Mouse (Mus musculus): ENCODE results near the gene Aak1. TPM values are rescaled to one million over a fixed set of nuclear protein-coding genes. Genes with fewer than 3 reads are reported as not detected.
A peak's percentile ranks its signal among the peaks of the same experiment; 100 is the strongest.

Aak1 gene
- polyA plus RNA-seq, 1 experiment from 2014 or later = 32.1 TPM

DNA sequence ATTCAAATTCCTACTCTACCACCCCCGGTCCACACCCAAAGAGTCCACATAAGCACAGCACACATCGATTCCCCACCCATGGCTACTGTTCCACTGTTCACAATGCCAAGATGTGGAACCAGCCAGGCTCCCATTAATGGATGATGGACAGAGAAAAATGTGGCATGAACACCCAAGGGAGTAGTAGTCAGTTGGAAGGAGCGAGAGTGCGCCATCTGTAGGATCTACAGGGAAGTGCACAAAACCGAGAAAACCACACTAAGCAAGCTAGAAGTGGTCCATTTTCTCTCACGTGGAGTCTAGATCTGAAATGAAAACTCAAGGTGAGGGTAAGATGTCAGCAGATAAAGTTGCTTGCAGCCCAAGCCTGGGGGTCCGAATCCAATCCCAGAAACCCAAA, 28.6 kb upstream of the Aak1 start:
- no peak overlapping the region for H3K4me3 ChIP-seq (replicated peaks)
- H3K9ac ChIP-seq (replicated peaks) = no peak overlapping the region
- H3K4me2 ChIP-seq (replicated peaks) = no peak overlapping the region
- ATAC-seq = no peak
- no peak overlapping the region for H3K27ac ChIP-seq
- peaks cover 7% of the 10 kb centered on the region for H3K27me3 ChIP-seq
- H3K9me3 ChIP-seq = no peaks in the 10 kb centered on the region
- H3K4me1 ChIP-seq (replicated peaks) = peaks cover 8% of the 10 kb centered on the region
- WGBS = 63% methylated on average over 7 of the region's 7 CpGs
- H3K36me3 ChIP-seq = no peaks in the 10 kb centered on the region

DNA sequence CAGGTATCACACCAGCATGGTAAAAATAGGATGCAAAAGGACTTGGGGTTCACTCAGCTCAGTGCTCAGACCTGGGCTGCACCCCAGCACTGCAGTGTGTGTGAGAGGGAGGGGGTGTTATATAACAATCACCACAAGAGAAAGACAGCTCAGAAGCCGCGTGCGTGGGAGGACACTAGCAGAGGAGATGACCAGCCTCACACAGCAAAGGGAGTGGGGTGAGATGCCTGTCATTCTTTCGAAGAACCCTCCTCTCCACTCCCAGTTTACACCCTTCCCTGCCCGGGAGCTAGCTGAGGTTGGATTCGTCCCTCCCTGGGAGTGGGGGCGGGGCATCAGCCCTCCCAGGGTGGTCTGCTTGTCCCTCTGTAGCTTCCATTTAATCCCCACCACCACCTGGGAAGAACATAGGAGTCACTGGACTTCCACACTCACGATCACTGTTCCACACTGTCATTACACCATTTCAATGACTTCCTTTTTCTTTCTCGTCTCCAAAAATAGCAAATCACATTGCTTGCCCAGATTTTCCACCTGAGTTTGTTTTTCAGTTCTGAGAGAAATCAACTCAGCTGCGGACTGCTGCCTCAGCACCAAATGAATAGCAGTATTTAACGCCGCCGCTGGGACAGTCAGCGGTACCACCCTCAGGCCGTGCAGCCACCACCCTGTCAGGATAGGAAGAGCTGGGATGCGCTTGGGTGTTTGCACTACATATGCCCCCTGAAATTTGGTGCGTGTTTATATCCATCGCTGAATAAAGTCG, 26.8 kb upstream of the Aak1 start:
- 0 out of 2 replicates have a peak overlapping the region, but pooled peaks have one; percentile 10 for H3K9ac ChIP-seq (replicated peaks)
- H3K27me3 ChIP-seq = peaks cover 7% of the 10 kb centered on the region
- WGBS = 4% methylated on average over 19 of the region's 19 CpGs
- peaks cover 8% of the 10 kb centered on the region for H3K4me1 ChIP-seq (replicated peaks)
- H3K4me2 ChIP-seq (replicated peaks) = peak overlapping the region; percentile 49
- no peaks in the 10 kb centered on the region for H3K36me3 ChIP-seq
- no peak overlapping the region for H3K27ac ChIP-seq
- H3K9me3 ChIP-seq = no peaks in the 10 kb centered on the region
- peak overlapping the region; percentile 16 for H3K4me3 ChIP-seq (replicated peaks)
- peak; percentile 40; the same call in 1 of the 2 replicates for ATAC-seq

GRCm38 (mm10) chr6:86823051-86823431, 26.3 kb upstream of the Aak1 start:
- Histone ChIP-seq H3K4me2 (replicated peaks) (peak overlapping the region; percentile 49; the same call in 1 of the 2 replicates), H3K9ac (replicated peaks) (no peak overlapping the region)
- ATAC-seq = no peak

DNA sequence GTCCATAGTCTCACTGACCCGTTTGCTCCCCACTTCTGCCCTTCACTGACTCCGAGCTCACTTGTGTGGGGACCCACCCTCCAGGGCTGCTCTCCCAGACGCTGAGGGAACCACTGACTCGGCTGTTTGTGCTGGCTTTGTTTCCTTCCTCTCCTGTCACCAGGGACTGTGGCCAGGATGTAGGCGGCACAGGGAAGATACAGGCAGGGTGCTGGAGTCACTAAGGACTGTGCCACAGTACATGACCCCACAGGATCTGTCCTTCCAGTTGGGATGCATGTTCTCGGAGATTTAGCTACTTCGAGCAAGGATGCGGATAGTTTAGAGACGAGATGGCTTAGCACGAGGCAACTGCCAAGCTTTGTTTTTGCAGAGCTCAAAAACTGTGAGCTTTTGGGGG, 25.5 kb upstream of the Aak1 start:
- H3K4me3 ChIP-seq (replicated peaks) = no peak overlapping the region
- no peak overlapping the region for H3K27ac ChIP-seq
- ATAC-seq = no peak
- peaks cover 8% of the 10 kb centered on the region for H3K4me1 ChIP-seq (replicated peaks)
- H3K9ac ChIP-seq (replicated peaks) = no peak overlapping the region
- H3K36me3 ChIP-seq = no peaks in the 10 kb centered on the region
- no peak overlapping the region for H3K4me2 ChIP-seq (replicated peaks)
- no peaks in the 10 kb centered on the region for H3K9me3 ChIP-seq
- H3K27me3 ChIP-seq = peaks cover 7% of the 10 kb centered on the region
- WGBS = 49% methylated on average over 10 of the region's 10 CpGs

More at GRCm38 (mm10) chr6:86823051-86823431, 26.3 kb upstream of the Aak1 start:
- Histone ChIP-seq H3K4me3 (replicated peaks) (no peak overlapping the region), H3K4me1 (replicated peaks) (peaks cover 8% of the 10 kb centered on the region), H3K27me3 (peaks cover 7% of the 10 kb centered on the region), H3K27ac (no peak overlapping the region), H3K36me3 (no peaks in the 10 kb centered on the region), H3K9me3 (no peaks in the 10 kb centered on the region)
- 27% methylated on average over 9 of the region's 9 CpGs for WGBS

- no peak overlapping the region for H3K4me2 ChIP-seq (replicated peaks)
- H3K36me3 ChIP-seq = no peaks in the 10 kb centered on the region
- no peak for ATAC-seq
- H3K9me3 ChIP-seq = no peaks in the 10 kb centered on the region
- H3K4me1 ChIP-seq (replicated peaks) = peaks cover 8% of the 10 kb centered on the region
- H3K27ac ChIP-seq = no peak overlapping the region
- H3K4me3 ChIP-seq (replicated peaks) = no peak overlapping the region
- H3K27me3 ChIP-seq = peaks cover 7% of the 10 kb centered on the region
- no peak overlapping the region for H3K9ac ChIP-seq (replicated peaks)
- WGBS = 92% methylated on average over 7 of the region's 7 CpGs
Observed at GRCm38 (mm10) chr6:86824401-86824800, 24.9 kb upstream of the Aak1 start.

- Histone ChIP-seq H3K27me3 (peaks cover 7% of the 10 kb centered on the region), H3K4me1 (replicated peaks) (peaks cover 4% of the 10 kb centered on the region), H3K9ac (replicated peaks) (no peak overlapping the region), H3K9me3 (no peaks in the 10 kb centered on the region), H3K36me3 (no peaks in the 10 kb centered on the region), H3K27ac (no peak overlapping the region), H3K4me3 (replicated peaks) (no peak overlapping the region), H3K4me2 (replicated peaks) (no peak overlapping the region)
- no peak for ATAC-seq
- WGBS = 94% methylated on average over 2 of the region's 2 CpGs
Observed at GRCm38 (mm10) chr6:86827432-86827831, 21.9 kb upstream of the Aak1 start.

GRCm38 (mm10) chr6:86829768-86830167, 19.5 kb upstream of the Aak1 start:
- no peaks in the 10 kb centered on the region for H3K9me3 ChIP-seq
- WGBS = 88% methylated on average over 6 of the region's 6 CpGs
- H3K27me3 ChIP-seq = no peaks in the 10 kb centered on the region
- no peak overlapping the region for H3K4me3 ChIP-seq (replicated peaks)
- H3K36me3 ChIP-seq = no peaks in the 10 kb centered on the region
- no peak overlapping the region for H3K4me2 ChIP-seq (replicated peaks)
- no peak overlapping the region for H3K27ac ChIP-seq
- no peak overlapping the region for H3K9ac ChIP-seq (replicated peaks)
- no peak for ATAC-seq
- H3K4me1 ChIP-seq (replicated peaks) = no peaks in the 10 kb centered on the region

GRCm38 (mm10) chr6:86830738-86831500, 18.4 kb upstream of the Aak1 start:
- Histone ChIP-seq H3K36me3 (no peaks in the 10 kb centered on the region), H3K27me3 (no peaks in the 10 kb centered on the region), H3K27ac (no peak overlapping the region), H3K4me2 (replicated peaks) (no peak overlapping the region), H3K4me1 (replicated peaks) (no peaks in the 10 kb centered on the region), H3K4me3 (replicated peaks) (no peak overlapping the region), H3K9ac (replicated peaks) (no peak overlapping the region), H3K9me3 (no peaks in the 10 kb centered on the region)
- 79% methylated on average over 10 of the region's 10 CpGs for WGBS
- ATAC-seq = no peak

- no peaks in the 10 kb centered on the region for H3K27me3 ChIP-seq
- H3K4me2 ChIP-seq (replicated peaks) = no peak overlapping the region
- H3K4me3 ChIP-seq (replicated peaks) = no peak overlapping the region
- no peak for ATAC-seq
- no peaks in the 10 kb centered on the region for H3K36me3 ChIP-seq
- H3K27ac ChIP-seq = no peak overlapping the region
- no peaks in the 10 kb centered on the region for H3K4me1 ChIP-seq (replicated peaks)
- 87% methylated on average over 13 of the region's 13 CpGs for WGBS
- H3K9ac ChIP-seq (replicated peaks) = no peak overlapping the region
- no peaks in the 10 kb centered on the region for H3K9me3 ChIP-seq
Observed at GRCm38 (mm10) chr6:86832802-86833502, 16.4 kb upstream of the Aak1 start.

- no peak for ATAC-seq
- no peak overlapping the region for H3K27ac ChIP-seq
- H3K36me3 ChIP-seq = no peaks in the 10 kb centered on the region
- no peaks in the 10 kb centered on the region for H3K9me3 ChIP-seq
- no peak overlapping the region for H3K4me3 ChIP-seq (replicated peaks)
- H3K4me1 ChIP-seq (replicated peaks) = no peaks in the 10 kb centered on the region
- H3K9ac ChIP-seq (replicated peaks) = no peak overlapping the region
- H3K4me2 ChIP-seq (replicated peaks) = no peak overlapping the region
- 68% methylated on average over 2 of the region's 2 CpGs for WGBS
- no peaks in the 10 kb centered on the region for H3K27me3 ChIP-seq
Observed at GRCm38 (mm10) chr6:86839089-86839488, 10.2 kb upstream of the Aak1 start.

DNA sequence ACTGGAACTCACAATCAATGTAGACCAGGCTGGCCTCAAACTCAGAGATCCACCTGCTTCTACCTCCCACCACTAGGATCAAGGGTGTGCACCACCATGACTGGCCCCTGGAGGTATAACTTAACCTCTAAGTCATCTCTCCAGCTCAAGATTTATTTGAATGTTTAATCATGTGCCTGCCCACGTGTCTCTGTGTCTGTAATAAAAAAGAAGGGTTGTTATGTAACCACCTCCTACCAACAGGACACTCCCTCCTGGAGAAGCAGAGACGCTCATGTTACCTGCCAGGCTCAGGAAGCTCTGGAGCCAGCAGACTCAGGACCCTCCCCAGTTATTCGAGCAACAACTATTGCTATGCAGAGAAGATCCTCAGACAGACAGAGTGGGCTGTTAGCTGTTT, 7.4 kb upstream of the Aak1 start:
- Histone ChIP-seq H3K4me3 (replicated peaks) (no peak overlapping the region), H3K9me3 (no peaks in the 10 kb centered on the region), H3K4me1 (replicated peaks) (no peaks in the 10 kb centered on the region), H3K36me3 (no peaks in the 10 kb centered on the region), H3K27ac (no peak overlapping the region), H3K27me3 (no peaks in the 10 kb centered on the region), H3K4me2 (replicated peaks) (no peak overlapping the region), H3K9ac (replicated peaks) (no peak overlapping the region)
- 68% methylated on average over 3 of the region's 3 CpGs for WGBS
- ATAC-seq = no peak

- Histone ChIP-seq H3K4me3 (replicated peaks) (no peak overlapping the region), H3K9ac (replicated peaks) (no peak overlapping the region), H3K27ac (no peak overlapping the region), H3K36me3 (no peaks in the 10 kb centered on the region), H3K4me1 (replicated peaks) (peaks cover 10% of the 10 kb centered on the region), H3K9me3 (no peaks in the 10 kb centered on the region), H3K4me2 (replicated peaks) (no peak overlapping the region), H3K27me3 (no peaks in the 10 kb centered on the region)
- ATAC-seq = no peak
- 84% methylated on average over 3 of the region's 3 CpGs for WGBS
Observed at GRCm38 (mm10) chr6:86843636-86844035, 5.7 kb upstream of the Aak1 start.
